Mouse (Mus musculus) liver, adult 2 months (tissue): ENCODE data around the gene Scml4. TPM values are rescaled to one million over a fixed set of nuclear protein-coding genes. Genes with fewer than 3 reads are reported as not detected.
A peak's percentile ranks its signal among the peaks of the same experiment; 100 is the strongest.

ENCODE experiments used
- DNase-seq: peaks from one replicate; pipeline ENCODE4 v3.0.0-alpha.2; 2011; ENCODE audit warnings: low read depth, low spot score; ENCODE audit errors: extremely low read depth
- H3K27ac ChIP-seq: fragments of 200-500 bp; replicated peaks from 2 replicates; pipeline ENCODE4 v1.5.1; 2012; ENCODE audit warnings: low read depth, mild to moderate bottlenecking, control low read depth, inconsistent platforms, low read length; ENCODE audit not compliant: insufficient read depth
- H3K27me3 ChIP-seq: fragments of 200-500 bp; 2 replicates; pipeline ENCODE4 v1.6.1; 2012; ENCODE audit warnings: mild to moderate bottlenecking, moderate library complexity, low read length, inconsistent platforms; ENCODE audit not compliant: control insufficient read depth, insufficient read depth
- H3K36me3 ChIP-seq: fragments of 200-500 bp; 2 replicates; pipeline ENCODE4 v1.6.1; 2012; ENCODE audit warnings: low read length, inconsistent platforms; ENCODE audit not compliant: control insufficient read depth, insufficient read depth
- H3K4me1 ChIP-seq: fragments of 200-500 bp; 2 replicates; pipeline ENCODE4 v1.6.1; 2011; ENCODE audit warnings: low read length; ENCODE audit not compliant: control insufficient read depth, insufficient read depth
- H3K4me3 ChIP-seq: fragments of 200-500 bp; 2 replicates; pipeline ENCODE4 v1.5.1; 2011; ENCODE audit warnings: low read depth, mild to moderate bottlenecking, control low read depth, low read length, moderate library complexity; ENCODE audit not compliant: insufficient read depth
- H3K79me2 ChIP-seq: fragments of 200-500 bp; 2 replicates; pipeline ENCODE4 v1.6.1; 2012; ENCODE audit warnings: inconsistent platforms, mild to moderate bottlenecking, low read length, moderate library complexity; ENCODE audit not compliant: control insufficient read depth, insufficient read depth
- H3K9ac ChIP-seq: fragments of 200-500 bp; 2 replicates; pipeline ENCODE4 v1.6.1; 2012; ENCODE audit warnings: low read depth, mild to moderate bottlenecking, control low read depth, inconsistent platforms, low read length
- CTCF ChIP-seq: fragments of 200-500 bp; IDR thresholded peaks from 2 replicates; pipeline ENCODE4 v1.5.1; 2011; ENCODE audit warnings: low read depth, low read length, control low read depth
- POLR2A ChIP-seq: fragments of 200-500 bp; IDR thresholded peaks from 2 replicates; pipeline ENCODE4 v1.6.1; 2011; ENCODE audit warnings: low read length, control low read depth; ENCODE audit not compliant: insufficient read depth; ENCODE audit errors: extremely low read depth
- WGBS: fragments of 180-500 bp; shearing (Covaris S2); methylation state at CpG from one replicate; pipeline ENCODE4 v1.1.7; 2018; 5-methylcytosine and 5-hydroxymethylcytosine counted together
- polyA plus RNA-seq: library from polyadenylated mRNA; depleted of rRNA; stranded (reverse); fragments of >200 nt; gene quantifications from 2 replicates; pipeline ENCODE4 v1.2.3, GENCODE M21; 2012
- total RNA-seq: library from RNA; depleted of rRNA; stranded (reverse); fragments of >200 nt; gene quantifications from 2 replicates; pipeline ENCODE4 v1.2.3, GENCODE M21; 2014

The Scml4 gene
- total and polyA plus RNA-seq, 2 experiments = 0.28 to 0.50 TPM

- no peak overlapping the region for H3K27ac ChIP-seq
Measured at GRCm38 (mm10) chr10:42963061-42963460, 102.9 kb downstream of the Scml4 start.

GRCm38 (mm10) chr10:42968332-42968731 lies 108.2 kb downstream of the Scml4 start:
- no peaks in the 10 kb centered on the region for H3K4me1 ChIP-seq
- TF ChIP-seq CTCF (no peak), POLR2A (no peak)

More at GRCm38 (mm10) chr10:42963061-42963460, 102.9 kb downstream of the Scml4 start:
- TF ChIP-seq POLR2A (no peak), CTCF (no peak)
- Histone ChIP-seq H3K36me3 (no peaks in the 10 kb centered on the region), H3K79me2 (no peaks in the 10 kb centered on the region), H3K27me3 (peaks cover 2% of the 10 kb centered on the region; the same call in 1 of the 2 replicates), H3K9ac (no peak overlapping the region), H3K4me3 (no peak overlapping the region), H3K4me1 (0 out of 2 replicates have a peak, but pooled peaks cover 2% of the 10 kb centered on the region)
- 94% methylated on average over 2 of the region's 2 CpGs for WGBS
- DNase-seq = no peak

DNA sequence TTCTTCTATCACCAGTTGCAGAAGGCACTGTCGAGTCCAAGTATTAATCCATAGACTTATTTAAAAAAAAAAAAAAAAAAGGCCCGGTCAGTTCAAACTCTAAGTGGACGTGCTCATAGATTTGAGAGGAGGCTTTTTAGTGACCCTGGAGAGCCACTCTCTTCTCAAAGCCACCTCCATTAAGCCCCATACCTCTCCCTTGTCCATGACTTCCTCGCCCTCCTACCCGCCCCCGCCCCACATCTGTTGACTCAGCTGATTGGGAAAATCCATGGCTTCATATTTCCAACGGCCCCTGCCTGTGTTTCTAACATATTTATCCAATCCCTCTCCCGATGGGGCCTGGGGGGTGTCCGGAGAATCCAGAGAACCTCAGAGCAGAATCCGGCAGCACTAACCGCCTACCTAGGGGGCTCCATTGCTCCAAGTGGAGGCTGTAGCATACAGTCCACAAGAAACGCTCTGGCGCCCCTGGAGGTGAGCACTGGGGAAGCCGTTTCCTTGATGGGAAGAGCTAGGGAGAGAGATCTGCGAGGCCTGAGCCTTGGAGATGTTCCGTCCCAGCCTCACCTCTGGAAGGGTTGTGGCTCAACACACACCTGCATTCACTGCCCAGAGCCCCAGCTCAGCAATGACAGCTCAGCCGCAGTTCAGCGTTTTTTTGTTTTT lies 112.5 kb downstream of the Scml4 start:
- Histone ChIP-seq H3K36me3 (no peaks in the 10 kb centered on the region), H3K9ac (no peak overlapping the region), H3K4me1 (no peaks in the 10 kb centered on the region), H3K79me2 (no peaks in the 10 kb centered on the region), H3K27ac (no peak overlapping the region), H3K27me3 (peaks cover 2% of the 10 kb centered on the region; the same call in 1 of the 2 replicates), H3K4me3 (no peak overlapping the region)
- DNase-seq = peak; percentile 13
- 15% methylated on average over 18 of the region's 18 CpGs for WGBS
- TF ChIP-seq CTCF = peak; percentile 74
- TF ChIP-seq POLR2A = no peak

More at GRCm38 (mm10) chr10:42968332-42968731, 108.2 kb downstream of the Scml4 start:
- no peaks in the 10 kb centered on the region for H3K36me3 ChIP-seq
- no peak overlapping the region for H3K9ac ChIP-seq
- no peaks in the 10 kb centered on the region for H3K79me2 ChIP-seq
- DNase-seq = no peak
- 28% methylated on average over 2 of the region's 2 CpGs for WGBS
- H3K27me3 ChIP-seq = 0 out of 2 replicates have a peak, but pooled peaks cover 5% of the 10 kb centered on the region
- no peak overlapping the region for H3K4me3 ChIP-seq
- no peak overlapping the region for H3K27ac ChIP-seq

DNA sequence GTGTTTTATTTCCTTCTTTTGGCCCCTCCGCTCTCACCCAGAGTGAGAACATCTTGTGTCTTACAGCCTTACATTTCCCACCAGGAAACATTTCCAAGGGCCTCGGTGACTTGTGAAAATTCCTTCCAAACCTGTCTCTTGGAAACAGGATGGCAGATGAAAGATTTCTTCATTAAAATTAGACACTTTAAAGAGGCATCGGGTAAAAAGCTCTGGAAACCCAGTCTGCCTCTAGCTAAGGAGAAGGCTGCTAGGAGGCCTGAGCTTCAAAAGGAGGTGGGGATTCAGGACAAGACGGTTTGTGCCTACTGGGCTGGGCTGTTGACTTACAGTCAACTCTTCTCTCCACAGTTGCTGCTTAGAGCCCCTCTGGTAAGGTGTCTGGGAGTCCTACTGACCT lies 113.4 kb downstream of the Scml4 start:
- 73% methylated on average over 4 of the region's 4 CpGs for WGBS
- H3K9ac ChIP-seq = no peak overlapping the region
- peaks cover 2% of the 10 kb centered on the region; the same call in 1 of the 2 replicates for H3K27me3 ChIP-seq
- no peak for DNase-seq
- H3K4me1 ChIP-seq = no peaks in the 10 kb centered on the region
- TF ChIP-seq POLR2A (no peak), CTCF (no peak)
- no peaks in the 10 kb centered on the region for H3K36me3 ChIP-seq
- no peak overlapping the region for H3K27ac ChIP-seq
- H3K79me2 ChIP-seq = no peaks in the 10 kb centered on the region
- H3K4me3 ChIP-seq = no peak overlapping the region

- WGBS = 74% methylated on average over 6 of the region's 6 CpGs
- Histone ChIP-seq H3K36me3 (no peaks in the 10 kb centered on the region), H3K27me3 (peaks cover 2% of the 10 kb centered on the region; the same call in 1 of the 2 replicates), H3K4me3 (no peak overlapping the region), H3K27ac (no peak overlapping the region), H3K9ac (no peak overlapping the region), H3K79me2 (no peaks in the 10 kb centered on the region), H3K4me1 (no peaks in the 10 kb centered on the region)
- no peak for DNase-seq
- TF ChIP-seq POLR2A (no peak), CTCF (no peak)
Measured at GRCm38 (mm10) chr10:42976577-42976976, 116.4 kb downstream of the Scml4 start.

DNA sequence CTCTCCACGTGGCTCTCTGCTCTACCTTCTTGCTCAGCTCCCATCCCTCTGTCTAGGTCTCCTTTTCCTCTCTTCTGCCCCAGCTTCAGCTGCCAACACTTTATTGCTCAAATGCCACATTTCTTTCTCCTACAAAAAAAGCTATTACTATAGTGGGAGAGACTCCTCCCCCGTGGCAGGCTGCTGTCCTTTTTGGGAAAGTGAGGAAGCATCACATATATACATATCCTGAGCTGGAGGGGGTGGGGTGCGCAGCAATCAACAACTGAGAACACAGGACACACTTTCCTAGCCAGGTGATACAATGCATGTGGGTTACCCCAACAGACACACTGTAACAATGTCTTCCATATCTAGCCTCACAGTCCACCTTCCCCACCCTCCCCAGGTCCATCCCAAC lies 118.2 kb downstream of the Scml4 start:
- no peaks in the 10 kb centered on the region for H3K36me3 ChIP-seq
- H3K27me3 ChIP-seq = no peaks in the 10 kb centered on the region; the same call in 1 of the 2 replicates
- H3K27ac ChIP-seq = no peak overlapping the region
- H3K79me2 ChIP-seq = no peaks in the 10 kb centered on the region
- no peak overlapping the region for H3K4me3 ChIP-seq
- no peak overlapping the region for H3K9ac ChIP-seq
- H3K4me1 ChIP-seq = no peaks in the 10 kb centered on the region
- 58% methylated on average over 3 of the region's 3 CpGs for WGBS
- TF ChIP-seq POLR2A = no peak
- no peak for TF ChIP-seq CTCF
- DNase-seq = no peak
